Mouse (Mus musculus): ENCODE data around the gene Nuak1.

The Nuak1 gene

DNA sequence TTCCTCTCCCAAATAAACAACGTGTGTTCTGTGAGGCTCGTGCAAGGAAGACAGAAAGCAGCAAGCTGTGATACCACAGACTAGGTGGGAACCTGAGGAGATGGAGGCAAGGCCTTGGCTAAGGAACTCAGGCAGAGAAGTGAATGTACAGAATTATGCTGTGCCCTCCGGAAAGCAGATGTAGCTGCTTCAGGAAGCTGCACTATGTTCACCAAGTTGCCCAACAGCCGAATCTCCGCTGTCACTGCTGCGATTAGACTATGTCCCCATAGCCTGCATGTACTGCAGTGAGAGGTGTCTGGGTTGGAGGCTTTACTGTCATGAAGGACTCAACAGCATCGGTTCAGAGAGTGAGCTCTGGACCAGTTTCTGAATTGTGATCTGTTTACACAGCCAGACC, 110.6 kb downstream of the Nuak1 start:
- DNase-seq, result no peak

DNA sequence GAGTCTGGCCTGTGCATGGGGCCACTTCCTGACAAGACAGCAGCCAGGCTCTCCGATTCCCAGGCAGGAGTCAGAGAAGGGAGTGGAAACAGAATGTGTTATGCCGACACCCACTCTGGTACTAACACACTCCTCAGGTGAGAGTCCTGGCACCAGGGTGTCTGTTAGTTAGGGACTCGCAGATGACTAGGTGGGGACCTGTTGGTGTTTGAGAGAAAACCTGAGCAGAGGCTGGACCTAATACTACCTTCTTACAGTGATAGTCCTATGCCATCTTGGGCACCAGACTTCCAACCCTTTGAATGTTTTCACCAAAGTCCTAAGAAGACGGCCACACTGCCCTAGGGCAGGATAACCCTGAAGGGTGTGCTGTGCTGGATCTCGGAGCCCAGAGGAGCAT, 111.1 kb downstream of the Nuak1 start:
- DNase-seq, result no peak

DNA sequence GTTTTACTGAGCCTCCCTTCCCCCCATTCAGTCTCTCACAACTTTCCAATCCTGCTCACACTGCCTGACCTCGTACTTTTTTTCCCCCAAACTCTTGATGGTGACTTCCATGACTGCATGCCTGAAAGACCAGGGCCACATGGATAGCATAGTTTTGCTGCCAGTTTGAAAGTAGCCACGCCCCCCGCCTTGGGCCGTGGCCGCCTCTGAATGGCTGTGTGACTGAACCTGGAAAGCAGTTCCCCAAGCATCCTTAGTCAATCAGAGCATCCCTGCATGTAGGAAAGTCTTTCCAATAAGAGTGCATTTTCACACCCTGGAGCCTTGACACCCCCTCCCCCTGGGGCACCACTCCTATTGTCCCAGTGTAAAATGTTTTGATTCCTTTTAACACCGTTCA, 116.4 kb downstream of the Nuak1 start:
- DNase-seq, result no peak
